Mouse (Mus musculus) small intestine, adult 2 months (tissue): ENCODE results near the gene Fndc7.
"Not testable (repeated sequence)": the region's sequence is repeated elsewhere in the genome, so short reads cannot be mapped to it uniquely, and the experiment has no call there.

ENCODE experiments used
- CTCF ChIP-seq: fragments of 200-500 bp; IDR thresholded peaks from 2 replicates; pipeline ENCODE4 v1.5.1; 2012; ENCODE audit warnings: low read depth, mild to moderate bottlenecking, control low read depth, inconsistent platforms, low read length, moderate library complexity, mixed read lengths; ENCODE audit not compliant: insufficient replicate concordance, insufficient read length; ENCODE audit errors: extremely low read depth
- POLR2A ChIP-seq: fragments of 200-500 bp; IDR thresholded peaks from 2 replicates; pipeline ENCODE4 v1.6.1; 2012; ENCODE audit warnings: low read depth, mild to moderate bottlenecking, control low read depth, inconsistent platforms, low read length, moderate library complexity

DNA sequence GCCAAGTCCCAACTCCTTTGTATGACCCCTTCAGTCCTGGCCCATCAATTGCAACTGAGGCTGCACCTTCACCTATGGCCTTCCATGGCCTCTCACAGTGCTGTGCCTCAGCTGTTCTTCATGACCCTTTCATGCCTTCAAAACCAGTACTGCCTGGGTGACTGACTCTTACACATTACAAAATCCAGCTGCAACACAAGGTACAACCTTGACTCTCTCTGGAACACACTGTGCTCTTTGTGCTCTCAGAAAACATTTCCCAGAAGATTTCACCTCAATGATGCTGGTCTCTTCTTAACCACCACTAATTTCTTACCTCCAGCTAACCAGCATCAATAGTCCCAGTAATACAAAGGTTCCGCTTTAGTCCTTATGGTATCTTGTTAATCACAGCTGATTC is 56.1 kb downstream of the Fndc7 start:
- not testable (repeated sequence) for TF ChIP-seq POLR2A, CTCF
